Mouse (Mus musculus): ENCODE results near the gene Rassf3. TPM values are rescaled to one million over a fixed set of nuclear protein-coding genes. Genes with fewer than 3 reads are reported as not detected.

Gene Rassf3
- polyA plus RNA-seq, 1 experiment, result 37.5 TPM

DNA sequence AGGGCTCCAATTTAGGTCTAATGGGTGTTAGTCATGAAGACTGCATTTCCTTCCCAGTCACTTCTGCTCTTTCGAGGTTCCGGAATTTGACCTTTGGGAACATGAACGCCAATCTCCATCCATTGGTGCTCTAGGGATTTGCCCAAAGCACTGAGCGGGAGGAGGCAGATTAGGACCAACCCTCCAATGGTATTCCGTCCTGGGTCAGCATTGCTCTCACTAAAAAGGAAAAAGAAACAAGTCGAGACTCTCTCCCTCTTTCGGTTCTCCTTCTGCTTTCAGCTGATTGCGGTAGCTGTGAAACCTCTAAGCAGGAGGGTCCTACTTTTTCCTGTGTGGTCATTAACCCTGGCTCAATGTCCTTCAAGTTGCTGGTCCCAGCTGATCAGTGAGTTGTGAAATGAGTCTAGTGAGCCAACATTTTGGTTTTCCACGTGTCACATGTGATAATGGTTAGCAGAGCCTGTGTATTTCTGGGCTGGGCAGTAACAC, 110.3 kb downstream of the Rassf3 start:
- no peak for DNase-seq (ENCODE audit: low read depth)

DNA sequence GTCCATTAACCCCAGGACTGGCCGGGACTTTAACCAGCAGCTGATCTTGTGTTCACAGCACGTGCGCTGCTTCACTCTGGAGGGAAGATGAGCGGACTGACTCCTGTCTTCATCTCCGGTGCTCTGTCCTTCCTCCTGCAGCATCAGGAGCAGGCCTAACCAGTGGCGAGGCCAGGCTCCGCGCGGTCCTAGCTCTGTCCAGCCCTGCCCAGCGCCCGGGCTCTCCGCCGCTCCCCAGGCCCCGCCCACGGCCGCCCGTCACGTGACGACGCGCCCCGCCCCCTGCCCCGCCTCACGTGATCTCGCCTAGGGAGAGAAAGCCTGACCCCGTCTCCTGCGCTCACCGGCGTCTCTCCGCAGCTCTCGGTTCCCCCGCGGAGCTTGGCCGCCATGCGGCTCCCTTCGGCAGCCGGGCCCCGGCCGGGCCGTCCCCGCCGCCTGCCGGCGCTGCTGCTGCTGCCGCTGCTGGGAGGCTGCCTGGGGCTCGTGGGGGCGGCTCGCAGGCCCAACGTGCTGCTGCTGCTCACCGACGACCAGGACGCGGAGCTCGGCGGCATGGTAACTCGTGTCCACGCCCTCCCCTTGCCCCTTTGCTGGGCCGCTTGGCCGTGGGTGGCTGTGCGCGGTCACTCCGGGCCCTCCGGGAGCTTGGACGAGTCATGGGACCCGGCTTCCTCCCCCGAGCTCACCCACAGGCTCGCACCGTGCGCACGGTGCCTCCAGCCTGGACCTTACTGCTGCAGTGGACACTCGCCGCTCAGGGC, 111.2 kb downstream of the Rassf3 start, which contains the start of gene Gns:
Gns (plus strand) TSS at position 290 of the 764 bp plus-strand sequence.
- DNase-seq (ENCODE audit: low read depth), result no peak

DNA sequence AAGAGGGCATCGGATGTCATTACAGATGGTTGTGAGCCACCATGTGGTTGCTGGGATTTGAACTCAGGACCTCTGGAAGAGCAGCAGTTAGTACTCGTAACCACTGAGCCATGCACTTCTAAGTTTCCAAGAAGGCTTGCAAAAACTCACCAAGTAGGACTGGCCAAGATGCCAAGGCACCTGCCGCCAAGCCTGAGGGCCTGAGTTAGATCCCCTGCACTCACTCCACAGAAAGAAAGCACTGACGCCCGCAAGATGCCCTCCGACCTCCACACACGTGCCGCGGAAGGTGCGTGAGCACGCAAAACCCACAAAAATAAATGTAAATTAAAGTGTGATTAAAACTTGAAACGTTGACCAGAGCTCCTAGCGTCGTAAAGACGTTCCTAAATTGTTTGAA, 111.8 kb downstream of the Rassf3 start:
- no peak for DNase-seq (ENCODE audit: low read depth)

GRCm38 (mm10) chr10:121363201-121363600, 112.9 kb downstream of the Rassf3 start:
- no peak for DNase-seq (ENCODE audit: low read depth)

DNA sequence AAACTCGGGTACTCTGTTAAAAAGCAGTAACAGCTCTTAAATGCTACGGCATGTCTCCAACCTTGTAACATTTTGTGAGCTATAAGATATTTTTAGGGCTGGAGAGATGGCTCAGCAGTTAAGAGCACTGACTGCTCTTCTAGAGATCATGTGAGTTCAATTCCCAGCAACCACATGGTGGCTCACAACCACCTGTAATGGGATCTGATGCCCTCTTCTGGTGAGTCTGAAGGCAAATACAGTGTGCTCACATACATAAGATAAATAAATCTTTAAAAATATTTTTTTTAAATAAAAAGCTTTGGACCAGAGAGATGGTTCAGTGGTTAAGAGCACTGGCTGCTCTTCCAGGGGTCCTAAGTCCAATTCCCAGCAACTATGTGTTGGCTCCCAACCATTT, 115.8 kb downstream of the Rassf3 start:
- no peak for DNase-seq (ENCODE audit: low read depth)

Other genes with a start within 250 kb of the Rassf3 start
- gene Tbc1d30, start 125.1 kb downstream of the Rassf3 start, polyA plus RNA-seq (2012; rRNA removed), result 7.3 and 9.3 TPM in 2 replicates
- gene Gns, start 111.3 kb downstream of the Rassf3 start, polyA plus RNA-seq (2012; rRNA removed), result 91.2 and 161 TPM in 2 replicates
- 15.1 and 20.3 TPM in 2 replicates for gene Tbk1, start 110.4 kb upstream of the Rassf3 start, polyA plus RNA-seq (2012; rRNA removed)
- gene Xpot, start 150.0 kb upstream of the Rassf3 start, polyA plus RNA-seq (2012; rRNA removed), result 85.9 and 105 TPM in 2 replicates
- gene D930020B18Rik, start 165.2 kb upstream of the Rassf3 start, polyA plus RNA-seq (2012; rRNA removed), result 0.11 TPM in 1 of 2 replicates, not detected in the other